Mouse (Mus musculus): ENCODE measurements around the gene Tpm3-rs7.
"Not testable (repeated sequence)": the region's sequence is repeated elsewhere in the genome, so short reads cannot be mapped to it uniquely, and the experiment has no call there.

Tpm3-rs7 gene

DNA sequence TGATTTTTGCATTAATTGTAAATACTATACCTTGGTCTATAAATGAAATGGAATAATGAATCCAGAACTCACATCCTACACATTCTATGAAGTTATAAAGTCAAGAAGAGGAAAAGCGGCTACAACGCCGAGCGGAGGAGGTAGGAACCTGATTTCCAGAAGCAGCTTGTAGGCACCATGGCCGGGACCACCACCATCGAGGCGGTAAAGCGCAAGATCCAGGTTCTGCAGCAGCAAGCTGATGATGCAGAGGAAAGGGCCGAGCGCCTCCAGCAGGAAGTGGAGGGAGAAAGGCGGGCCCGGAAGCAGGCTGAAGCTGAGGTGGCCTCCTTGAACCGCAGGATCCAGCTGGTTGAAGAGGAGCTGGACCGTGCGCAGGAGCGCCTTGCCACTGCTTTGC lies at the start of gene Tpm3-rs7:
Gene Tpm3-rs7 (plus strand): TSS at position 110 of the 400 bp plus-strand sequence.
- not testable (repeated sequence) for DNase-seq (ENCODE audit: low read depth, low spot score)

DNA sequence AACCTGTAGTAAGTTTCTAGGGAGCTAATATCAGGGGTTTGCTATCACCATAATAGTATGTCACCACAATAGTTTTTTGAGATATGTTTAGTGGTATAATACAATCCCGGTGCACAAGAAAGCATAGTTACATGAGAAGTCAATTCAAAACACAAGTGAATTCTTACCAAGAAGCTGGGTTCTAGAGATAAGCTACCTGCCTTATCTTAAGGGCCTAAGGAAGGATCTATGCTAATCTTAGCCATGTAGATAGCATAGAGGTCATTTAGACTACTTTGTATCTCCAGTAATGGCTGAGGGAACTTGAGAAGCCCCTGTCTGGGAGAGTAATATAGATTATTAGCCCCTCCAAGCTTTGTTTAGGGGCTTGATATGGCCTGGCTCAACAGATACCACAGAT lies 2.6 kb downstream of the Tpm3-rs7 start:
- DNase-seq (ENCODE audit: low read depth, low spot score): no peak

DNA sequence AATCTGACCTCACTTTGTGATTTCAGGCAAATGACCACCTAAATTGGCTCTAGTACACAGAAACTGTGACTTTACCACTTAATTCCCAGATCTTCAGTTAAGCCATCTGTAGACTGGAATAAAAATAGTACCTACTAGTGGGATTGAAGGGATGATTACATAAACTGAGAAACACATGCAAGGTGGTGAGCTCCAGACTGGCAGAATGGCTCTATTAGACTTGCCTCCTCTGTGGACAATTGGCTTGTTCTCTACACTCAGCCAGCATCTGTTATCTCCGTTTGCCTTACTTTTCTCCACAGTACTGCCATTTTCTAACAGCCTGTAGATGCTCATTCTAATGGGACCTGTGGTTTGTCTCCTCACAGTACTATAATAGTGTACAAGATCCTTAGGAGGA lies 49.0 kb downstream of the Tpm3-rs7 start:
- DNase-seq (ENCODE audit: low read depth, low spot score): no peak
